Mouse (Mus musculus): ENCODE results near the gene Zcchc24.

- TF ChIP-seq CTCF (IDR thresholded peaks at IDR 0.05) (no peak), EP300 (IDR thresholded peaks at IDR 0.05) (no peak)
Observed at GRCm38 (mm10) chr14:25774100-25774499, 5.3 kb upstream of the Zcchc24 start.

Measured in lung, postnatal 0 days (tissue).